Mouse (Mus musculus) midbrain, embryonic 12.5 days (tissue): ENCODE results near the gene Them4. TPM values are rescaled to one million over a fixed set of nuclear protein-coding genes. Genes with fewer than 3 reads are reported as not detected.

ENCODE experiments used
- ATAC-seq: fragments of 200-750 bp; cut with Nextera tagmentation; 2 replicates; pipeline ENCODE4 v1.8.0; 2017; ENCODE audit warnings: low read depth, moderate TSS enrichment, moderate library complexity; ENCODE audit not compliant: low FRiP score
- H3K27ac ChIP-seq: fragments of 300-500 bp; sonication (generic); replicated peaks from 2 replicates; pipeline ENCODE4 v1.5.1; 2016; ENCODE audit warnings: mild to moderate bottlenecking
- H3K27me3 ChIP-seq: fragments of 300-500 bp; sonication (generic); 2 replicates; pipeline ENCODE4 v1.6.1; 2016; ENCODE audit warnings: mild to moderate bottlenecking
- H3K36me3 ChIP-seq: fragments of 300-500 bp; sonication (generic); 2 replicates; pipeline ENCODE4 v1.6.1; 2016
- H3K4me1 ChIP-seq: fragments of 300-500 bp; sonication (generic); 2 replicates; pipeline ENCODE4 v1.6.1; 2016
- H3K4me2 ChIP-seq: fragments of 300-500 bp; sonication (generic); replicated peaks from 2 replicates; pipeline ENCODE4 v1.6.1; 2016; ENCODE audit warnings: mild to moderate bottlenecking, moderate library complexity
- H3K4me3 ChIP-seq: fragments of 300-500 bp; sonication (generic); 2 replicates; pipeline ENCODE4 v1.5.1; 2016; ENCODE audit warnings: mild to moderate bottlenecking
- H3K9ac ChIP-seq: fragments of 300-500 bp; sonication (generic); replicated peaks from 2 replicates; pipeline ENCODE4 v1.6.1; 2016; ENCODE audit warnings: mild to moderate bottlenecking, moderate library complexity
- H3K9me3 ChIP-seq: fragments of 300-500 bp; sonication (generic); 2 replicates; pipeline ENCODE4 v1.6.1; 2016; ENCODE audit warnings: mild to moderate bottlenecking
- WGBS: fragments of 180-500 bp; shearing (Covaris S2); methylation state at CpG from one replicate; pipeline ENCODE4 v1.1.7; 2016; 5-methylcytosine and 5-hydroxymethylcytosine counted together
- polyA plus RNA-seq: library from polyadenylated mRNA; unstranded; fragments of >200 nt; fragmentation: Nextera tagmentation; extraction: Ambion mirVana; gene quantifications from 2 replicates; pipeline ENCODE4 v1.2.1, GENCODE M21; 2016

Gene Them4
- polyA plus RNA-seq, 1 experiment from 2014 or later: 13.3 TPM

DNA sequence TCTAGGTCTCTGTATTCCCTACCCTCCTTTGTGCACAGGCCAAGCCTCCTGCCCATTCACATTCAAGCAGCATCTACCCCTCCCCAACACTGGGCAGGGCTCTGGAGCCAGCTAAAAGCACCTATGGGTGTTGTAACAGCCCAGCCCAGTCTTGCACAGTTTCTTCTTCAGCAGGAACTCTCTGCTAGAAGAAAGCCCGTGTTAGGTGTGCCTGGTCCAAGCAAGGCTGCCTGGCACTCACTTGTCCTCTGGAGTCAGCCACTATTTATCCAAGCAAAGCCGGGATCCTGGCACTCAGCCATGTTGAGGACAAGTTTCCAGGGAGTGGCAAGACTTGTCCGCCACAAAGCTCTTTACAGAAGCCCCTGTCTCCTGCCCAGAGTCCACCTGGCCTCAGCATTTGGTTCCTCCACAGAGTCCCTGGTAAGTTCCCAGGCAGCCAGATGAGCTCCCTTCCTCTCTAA is 32.1 kb downstream of the Them4 start, which contains the start of gene Them5:
TSS of gene Them5 (plus strand) at position 141 of the 464 bp plus-strand sequence.
- H3K4me1 ChIP-seq: 0 out of 2 replicates have a peak, but pooled peaks cover 2% of the 10 kb centered on the region
- no peaks in the 10 kb centered on the region for H3K9me3 ChIP-seq
- no peaks in the 10 kb centered on the region for H3K36me3 ChIP-seq
- H3K4me3 ChIP-seq: no peak within 1 kb of the TSS
- no peak within 1 kb of the TSS for H3K9ac ChIP-seq
- H3K27me3 ChIP-seq: no peaks in the 10 kb centered on the region
- ATAC-seq: no peak
- WGBS: 57% methylated on average over 3 of the region's 3 CpGs
- no peak within 1 kb of the TSS for H3K4me2 ChIP-seq
- no peak within 1 kb of the TSS for H3K27ac ChIP-seq

DNA sequence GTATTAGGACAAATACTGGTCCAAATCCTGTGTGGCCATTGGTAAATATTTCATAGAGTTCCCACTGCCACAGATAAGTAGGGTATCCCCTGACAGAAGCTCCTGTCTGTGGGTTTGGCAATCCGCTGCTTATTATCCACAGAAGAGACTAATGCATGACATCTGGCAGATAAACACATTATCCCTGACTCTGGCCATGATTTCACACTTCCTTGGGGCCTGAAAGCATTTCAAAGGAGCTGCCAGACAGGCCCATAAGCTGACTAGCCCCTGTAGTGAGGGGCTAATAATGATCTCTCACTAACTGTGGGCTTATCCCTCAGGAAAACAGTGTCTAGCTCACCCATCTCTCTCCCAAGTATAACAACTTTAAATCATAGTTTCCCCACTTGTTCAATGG is 32.7 kb downstream of the Them4 start:
- WGBS: 53% methylated on average over 1 of the region's 1 CpGs
- no peak for ATAC-seq
- 0 out of 2 replicates have a peak, but pooled peaks cover 2% of the 10 kb centered on the region for H3K4me1 ChIP-seq
- no peaks in the 10 kb centered on the region for H3K9me3 ChIP-seq
- no peaks in the 10 kb centered on the region for H3K27me3 ChIP-seq
- no peak overlapping the region for H3K4me3 ChIP-seq
- no peaks in the 10 kb centered on the region for H3K36me3 ChIP-seq
- H3K27ac ChIP-seq: no peak overlapping the region
- no peak overlapping the region for H3K9ac ChIP-seq
- no peak overlapping the region for H3K4me2 ChIP-seq

DNA sequence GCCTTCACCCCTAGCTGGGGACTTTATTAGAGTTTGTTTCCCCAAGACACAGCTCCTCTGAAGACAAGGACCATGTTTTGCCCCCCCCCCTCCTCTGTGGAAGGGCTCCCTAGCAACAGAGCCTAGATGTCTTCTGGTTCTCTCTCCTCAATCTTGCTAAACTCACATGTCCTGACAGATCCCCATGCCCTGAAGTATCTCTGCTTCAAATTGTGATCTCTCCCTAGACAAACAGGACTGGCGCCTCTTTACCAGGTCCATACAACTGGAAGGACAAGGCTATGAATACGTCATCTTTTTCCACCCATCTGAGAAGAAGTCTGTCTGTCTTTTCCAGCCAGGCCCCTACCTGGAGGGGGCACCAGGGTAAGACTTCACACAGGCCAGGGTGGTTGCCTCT is 34.3 kb downstream of the Them4 start:
- 90% methylated on average over 2 of the region's 2 CpGs for WGBS
- Histone ChIP-seq H3K4me1 (0 out of 2 replicates have a peak, but pooled peaks cover 2% of the 10 kb centered on the region), H3K36me3 (no peaks in the 10 kb centered on the region), H3K9ac (no peak overlapping the region), H3K9me3 (no peaks in the 10 kb centered on the region), H3K27me3 (no peaks in the 10 kb centered on the region), H3K27ac (no peak overlapping the region), H3K4me2 (no peak overlapping the region), H3K4me3 (no peak overlapping the region)
- no peak for ATAC-seq

DNA sequence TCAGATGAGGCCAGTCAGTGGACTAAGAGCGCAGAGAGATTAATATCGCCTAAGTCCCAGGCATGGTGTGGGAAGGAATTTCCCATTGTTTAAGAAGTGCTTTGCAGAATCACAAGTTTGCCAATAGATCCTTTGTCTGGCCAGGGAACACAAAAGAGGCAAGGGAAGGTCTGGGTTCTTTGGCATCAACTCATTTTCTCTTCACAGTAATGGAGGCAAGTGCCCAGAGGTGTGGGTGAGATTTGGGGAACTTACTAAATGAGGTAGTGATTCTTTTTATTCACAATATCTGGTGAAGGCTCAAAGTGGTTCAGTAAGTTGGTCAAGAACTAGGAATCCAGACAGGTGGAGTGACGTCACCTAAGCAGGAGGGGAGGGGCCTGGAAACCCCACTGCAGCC is 35.0 kb downstream of the Them4 start:
- no peak overlapping the region for H3K4me2 ChIP-seq
- H3K27me3 ChIP-seq: no peaks in the 10 kb centered on the region
- no peak for ATAC-seq
- 0 out of 2 replicates have a peak, but pooled peaks cover 2% of the 10 kb centered on the region for H3K4me1 ChIP-seq
- no peaks in the 10 kb centered on the region for H3K36me3 ChIP-seq
- 59% methylated on average over 3 of the region's 3 CpGs for WGBS
- no peaks in the 10 kb centered on the region for H3K9me3 ChIP-seq
- H3K9ac ChIP-seq: no peak overlapping the region
- H3K27ac ChIP-seq: no peak overlapping the region
- no peak overlapping the region for H3K4me3 ChIP-seq

DNA sequence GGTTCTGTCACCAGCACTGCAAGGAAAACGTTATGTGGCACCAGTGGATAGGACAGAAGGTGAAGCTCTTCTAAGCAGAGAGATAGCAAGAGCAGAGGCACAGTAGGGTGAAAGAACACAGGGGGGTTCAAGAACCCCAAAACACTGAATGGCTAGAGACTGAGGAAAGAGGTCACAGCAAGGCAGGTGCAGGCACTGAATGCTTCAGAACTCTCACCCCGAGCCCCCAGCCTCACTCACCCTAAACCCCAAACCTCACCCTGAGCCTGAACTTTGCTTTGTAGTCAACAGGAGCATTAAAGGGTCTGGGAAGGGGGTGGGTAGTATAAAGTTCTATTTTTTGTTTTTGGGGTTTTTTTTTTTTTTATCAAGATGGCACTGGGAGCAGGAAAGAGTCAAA is 38.3 kb downstream of the Them4 start:
- WGBS: 85% methylated on average over 2 of the region's 2 CpGs
- Histone ChIP-seq H3K27me3 (no peaks in the 10 kb centered on the region), H3K4me1 (0 out of 2 replicates have a peak, but pooled peaks cover 2% of the 10 kb centered on the region), H3K9ac (no peak overlapping the region), H3K4me3 (no peak overlapping the region), H3K36me3 (no peaks in the 10 kb centered on the region), H3K27ac (no peak overlapping the region), H3K9me3 (no peaks in the 10 kb centered on the region), H3K4me2 (no peak overlapping the region)
- ATAC-seq: no peak

DNA sequence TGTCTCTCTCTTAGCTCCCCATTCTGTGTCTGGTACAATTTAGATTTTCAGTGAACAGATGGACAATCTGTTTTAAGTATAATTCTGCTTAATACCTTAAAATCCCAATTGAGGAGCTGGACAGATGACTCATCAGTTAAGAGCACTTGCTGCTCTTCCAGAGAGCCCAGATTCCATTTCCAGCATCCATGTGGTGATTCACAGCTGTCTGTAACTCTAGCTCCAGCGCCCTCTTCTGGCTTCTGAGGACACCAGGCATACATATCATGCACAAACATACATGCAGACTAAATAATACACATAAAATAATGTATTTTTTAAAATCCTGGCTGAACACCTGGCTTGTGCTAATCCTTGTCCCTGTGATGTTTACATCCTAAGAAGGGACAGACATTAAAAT is 50.9 kb downstream of the Them4 start:
- no peak overlapping the region for H3K4me2 ChIP-seq
- peaks cover 40% of the 10 kb centered on the region for H3K27me3 ChIP-seq
- H3K4me1 ChIP-seq: peaks cover 11% of the 10 kb centered on the region; the same call in 1 of the 2 replicates
- ATAC-seq: no peak
- no peaks in the 10 kb centered on the region for H3K9me3 ChIP-seq
- WGBS: 13% methylated on average over 1 of the region's 1 CpGs
- H3K36me3 ChIP-seq: no peaks in the 10 kb centered on the region
- H3K9ac ChIP-seq: no peak overlapping the region
- H3K27ac ChIP-seq: no peak overlapping the region
- H3K4me3 ChIP-seq: no peak overlapping the region

DNA sequence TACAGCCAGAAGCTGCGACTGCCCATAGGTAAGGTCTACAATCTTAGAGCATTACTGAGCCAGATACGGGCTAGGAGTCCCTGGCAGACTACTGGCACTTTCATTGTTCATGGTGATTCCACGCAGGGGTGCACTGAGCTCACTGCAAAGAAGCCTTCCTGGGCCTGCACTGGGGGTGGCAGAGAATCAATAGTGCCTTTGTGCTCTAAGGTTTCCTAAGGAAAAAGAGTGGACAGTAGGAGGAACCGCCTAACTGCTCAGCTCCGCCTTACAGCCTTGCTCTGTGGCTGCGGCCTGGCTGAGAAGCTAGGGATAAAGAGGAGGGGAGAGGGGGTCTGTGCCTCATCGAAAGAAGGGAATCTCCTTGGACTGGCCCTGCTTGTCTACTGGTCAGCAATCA is 52.2 kb downstream of the Them4 start, which contains the start of gene C2cd4d:
TSS of gene C2cd4d (plus strand) at position 301 of the 400 bp plus-strand sequence.
- 32% methylated on average over 7 of the region's 7 CpGs for WGBS
- ATAC-seq: no peak
- peak within 1 kb of the TSS; percentile 80 for H3K9ac ChIP-seq
- no peak within 1 kb of the TSS for H3K27ac ChIP-seq
- H3K36me3 ChIP-seq: no peaks in the 10 kb centered on the region
- H3K4me2 ChIP-seq: peak within 1 kb of the TSS; percentile 90
- H3K4me3 ChIP-seq: peak within 1 kb of the TSS; percentile 53
- H3K27me3 ChIP-seq: peaks cover 48% of the 10 kb centered on the region
- H3K9me3 ChIP-seq: no peaks in the 10 kb centered on the region
- H3K4me1 ChIP-seq: peaks cover 11% of the 10 kb centered on the region; the same call in 1 of the 2 replicates

DNA sequence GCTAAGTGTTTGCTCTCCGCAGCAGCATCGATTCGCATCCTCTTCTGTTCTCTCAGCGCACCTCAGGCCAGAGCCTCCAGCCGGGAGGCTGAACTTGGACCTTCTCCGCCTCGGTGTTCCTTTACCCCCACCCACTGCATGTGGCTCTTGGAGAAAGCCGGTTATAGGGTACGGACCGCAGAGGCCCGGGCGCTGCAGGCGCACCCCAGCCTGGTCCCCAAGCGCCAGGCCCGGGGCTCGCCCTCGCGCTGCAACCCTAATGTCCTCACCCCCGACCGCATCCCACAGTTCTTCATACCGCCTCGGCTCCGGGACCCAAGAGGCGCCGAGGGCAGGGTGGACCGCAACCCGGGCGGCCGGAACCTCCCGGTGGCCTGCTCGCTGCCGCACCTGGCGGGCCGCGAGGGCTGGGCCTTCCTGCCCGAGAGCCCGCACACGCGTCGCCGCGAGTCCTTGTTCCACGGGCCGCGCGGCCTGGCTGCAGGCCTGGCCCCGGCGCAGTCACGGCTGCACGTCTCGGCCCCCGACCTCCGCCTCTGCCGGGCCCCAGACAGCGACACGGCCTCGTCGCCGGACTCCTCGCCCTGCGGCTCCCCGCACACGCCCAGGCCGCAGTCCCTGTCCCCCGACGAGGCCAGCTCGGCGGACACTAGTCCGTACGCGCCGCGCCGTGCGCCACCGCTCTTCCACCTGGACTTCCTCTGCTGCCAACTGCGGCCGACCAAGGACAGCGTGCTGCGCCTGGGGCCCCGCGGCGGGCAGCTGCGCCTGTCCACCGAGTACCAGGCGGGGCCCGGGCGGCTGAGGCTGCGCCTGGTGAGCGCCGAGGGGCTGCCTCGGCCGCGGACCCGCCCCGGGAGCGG is 53.6 kb downstream of the Them4 start:
- peak overlapping the region; percentile 63 for H3K27ac ChIP-seq
- peak overlapping the region; percentile 53 for H3K4me3 ChIP-seq
- H3K9me3 ChIP-seq: no peaks in the 10 kb centered on the region
- peak; percentile 83 for ATAC-seq
- peak overlapping the region; percentile 90 for H3K4me2 ChIP-seq
- H3K27me3 ChIP-seq: peaks cover 48% of the 10 kb centered on the region
- 5% methylated on average over 96 of the region's 97 CpGs for whole genome bisulfite sequencing
- H3K9ac ChIP-seq: peak overlapping the region; percentile 80
- H3K4me1 ChIP-seq: peaks cover 11% of the 10 kb centered on the region; the same call in 1 of the 2 replicates
- H3K36me3 ChIP-seq: no peaks in the 10 kb centered on the region

DNA sequence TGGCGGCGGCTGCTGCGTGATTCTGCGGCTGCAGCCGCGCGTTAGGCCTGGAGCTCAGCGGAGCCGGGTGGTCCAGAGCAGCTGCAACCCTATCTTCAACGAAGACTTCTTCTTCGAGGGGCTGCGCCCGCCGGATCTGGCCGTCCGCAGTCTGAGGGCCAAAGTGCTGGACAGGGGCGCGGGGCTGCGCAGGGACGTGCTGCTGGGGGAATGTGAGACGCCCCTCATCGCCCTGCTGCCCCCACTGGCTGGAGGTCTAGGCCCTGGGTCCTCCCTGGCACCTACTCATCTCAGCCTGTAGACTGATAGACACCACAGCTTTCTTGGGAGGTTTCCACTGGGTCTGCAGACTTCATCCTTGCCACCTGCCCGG is 54.3 kb downstream of the Them4 start:
- Histone ChIP-seq H3K4me1 (peaks cover 11% of the 10 kb centered on the region; the same call in 1 of the 2 replicates), H3K36me3 (no peaks in the 10 kb centered on the region), H3K27ac (peak overlapping the region; percentile 63), H3K9ac (peak overlapping the region; percentile 80), H3K9me3 (no peaks in the 10 kb centered on the region), H3K27me3 (peaks cover 48% of the 10 kb centered on the region), H3K4me3 (peak overlapping the region; percentile 53), H3K4me2 (peak overlapping the region; percentile 90)
- WGBS: 4% methylated on average over 23 of the region's 23 CpGs
- no peak; the same call in none of the 2 replicates for ATAC-seq

DNA sequence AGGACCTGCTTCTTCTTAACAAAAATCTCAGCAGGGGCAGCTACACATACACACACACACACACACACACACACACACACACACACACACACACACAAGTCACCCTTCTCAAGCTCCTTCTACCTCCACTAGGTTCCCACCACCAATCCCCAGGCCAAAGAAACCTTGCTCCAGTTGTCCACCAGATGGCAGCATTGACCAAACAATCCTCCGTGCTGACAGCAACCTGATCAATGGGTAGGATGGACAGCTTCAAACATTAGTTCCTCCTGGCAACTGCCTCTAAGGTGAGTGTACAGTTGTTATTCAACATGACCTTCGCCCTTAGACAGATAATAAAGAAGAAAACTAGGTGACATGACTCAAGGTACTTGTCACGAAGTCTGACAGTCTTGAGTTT is 56.9 kb downstream of the Them4 start:
- Histone ChIP-seq H3K4me2 (no peak overlapping the region), H3K27ac (no peak overlapping the region), H3K9ac (no peak overlapping the region), H3K27me3 (peaks cover 50% of the 10 kb centered on the region), H3K9me3 (no peaks in the 10 kb centered on the region), H3K4me3 (no peak overlapping the region), H3K4me1 (peaks cover 13% of the 10 kb centered on the region), H3K36me3 (no peaks in the 10 kb centered on the region)
- WGBS: 21% methylated on average over 3 of the region's 3 CpGs
- peak; percentile 32 for ATAC-seq

DNA sequence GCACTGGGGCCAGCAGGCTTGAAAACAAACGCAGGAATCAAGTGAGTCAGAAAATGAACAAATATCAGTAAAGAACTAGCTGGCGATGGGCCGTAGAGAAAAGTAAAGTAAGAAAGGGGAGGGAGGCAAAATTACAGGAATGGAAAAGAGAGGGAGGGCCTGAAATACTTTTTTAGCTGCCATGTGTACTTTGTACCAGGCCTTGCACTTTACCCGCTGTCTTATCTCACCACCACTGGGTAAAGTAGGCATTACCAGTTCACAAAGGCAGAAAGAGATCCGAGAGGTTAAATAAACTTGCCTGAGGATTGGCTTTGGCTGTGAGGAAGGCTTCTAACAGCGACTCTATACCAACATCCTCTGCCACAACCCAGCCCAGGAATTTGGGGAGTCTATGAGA is 57.6 kb downstream of the Them4 start:
- H3K4me1 ChIP-seq: peaks cover 17% of the 10 kb centered on the region
- no peak for ATAC-seq
- 76% methylated on average over 6 of the region's 6 CpGs for WGBS
- no peaks in the 10 kb centered on the region for H3K36me3 ChIP-seq
- no peak overlapping the region for H3K9ac ChIP-seq
- no peak overlapping the region for H3K4me3 ChIP-seq
- H3K4me2 ChIP-seq: no peak overlapping the region
- H3K9me3 ChIP-seq: no peaks in the 10 kb centered on the region
- H3K27me3 ChIP-seq: peaks cover 43% of the 10 kb centered on the region
- no peak overlapping the region for H3K27ac ChIP-seq

DNA sequence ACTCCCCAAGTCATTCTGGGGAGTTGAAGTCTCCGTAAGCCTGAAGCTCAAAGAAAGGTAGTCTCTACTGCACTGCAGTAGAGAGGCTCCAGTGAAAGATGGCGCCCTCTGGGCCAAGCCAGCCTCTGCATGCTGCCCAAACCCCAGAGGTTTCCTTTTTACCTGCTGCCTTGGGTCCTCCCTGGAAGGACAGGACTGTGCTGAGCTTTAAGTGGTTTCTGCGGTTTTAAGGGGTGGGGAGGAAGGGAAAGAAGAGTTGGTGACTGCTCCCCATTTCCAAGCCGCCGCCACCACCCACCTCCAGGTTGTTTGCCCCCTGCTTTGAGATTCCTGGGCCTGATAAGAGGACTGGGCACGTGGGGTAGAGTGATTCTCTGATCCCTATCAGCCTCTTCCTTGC is 58.7 kb downstream of the Them4 start:
- WGBS: 68% methylated on average over 6 of the region's 6 CpGs
- H3K9me3 ChIP-seq: no peaks in the 10 kb centered on the region
- H3K27ac ChIP-seq: no peak overlapping the region
- H3K4me1 ChIP-seq: peaks cover 25% of the 10 kb centered on the region
- no peak overlapping the region for H3K4me3 ChIP-seq
- H3K4me2 ChIP-seq: no peak overlapping the region
- H3K27me3 ChIP-seq: peaks cover 44% of the 10 kb centered on the region
- no peak overlapping the region for H3K9ac ChIP-seq
- H3K36me3 ChIP-seq: no peaks in the 10 kb centered on the region
- ATAC-seq: no peak
